Mouse (Mus musculus): ENCODE results near the gene Ldhc. TPM values are rescaled to one million over a fixed set of nuclear protein-coding genes. Genes with fewer than 3 reads are reported as not detected.

Gene Ldhc
- polyA plus RNA-seq, 1 experiment: 0.08 TPM

DNA sequence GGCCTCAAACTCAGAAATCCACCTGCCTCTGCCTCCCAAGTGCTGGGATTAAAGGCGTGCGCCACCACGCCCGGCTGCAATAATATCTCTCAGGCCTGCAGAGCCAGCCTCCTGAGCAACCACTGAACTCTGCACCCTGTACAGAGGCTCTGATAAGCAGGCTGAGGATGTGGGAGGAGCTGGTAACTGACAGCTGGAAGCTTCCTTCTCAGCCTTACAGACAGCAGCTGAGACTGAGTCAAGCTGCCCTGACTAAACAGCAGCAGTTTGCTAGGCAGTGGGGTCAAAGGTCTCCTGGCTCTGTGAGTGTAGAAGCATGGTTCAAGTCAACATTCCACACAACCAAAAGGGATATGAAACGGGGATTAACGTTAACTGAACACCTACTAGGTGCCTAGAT, 27.7 kb upstream of the Ldhc start:
- Histone ChIP-seq H3K27ac (ENCODE audit: insufficient read depth, low read length) (no peak overlapping the region), H3K4me3 (ENCODE audit: insufficient read depth, low read length) (no peak overlapping the region), H3K4me1 (ENCODE audit: control insufficient read depth, insufficient read depth, low read length) (no peaks in the 10 kb centered on the region; the same call in 1 of the 2 replicates)
- TF ChIP-seq CTCF (IDR thresholded peaks at IDR 0.05; ENCODE audit: extremely low read depth, insufficient read depth, low read length) (no peak), POLR2A (IDR thresholded peaks at IDR 0.05; ENCODE audit: extremely low read depth, insufficient read depth, low read length) (no peak)

- no peak for TF ChIP-seq CTCF (IDR thresholded peaks at IDR 0.05; ENCODE audit: extremely low read depth, insufficient read depth, low read length)
- no peak for TF ChIP-seq POLR2A (IDR thresholded peaks at IDR 0.05; ENCODE audit: extremely low read depth, insufficient read depth, low read length)
Observed at GRCm38 (mm10) chr7:46833670-46834255, 27.2 kb upstream of the Ldhc start.

DNA sequence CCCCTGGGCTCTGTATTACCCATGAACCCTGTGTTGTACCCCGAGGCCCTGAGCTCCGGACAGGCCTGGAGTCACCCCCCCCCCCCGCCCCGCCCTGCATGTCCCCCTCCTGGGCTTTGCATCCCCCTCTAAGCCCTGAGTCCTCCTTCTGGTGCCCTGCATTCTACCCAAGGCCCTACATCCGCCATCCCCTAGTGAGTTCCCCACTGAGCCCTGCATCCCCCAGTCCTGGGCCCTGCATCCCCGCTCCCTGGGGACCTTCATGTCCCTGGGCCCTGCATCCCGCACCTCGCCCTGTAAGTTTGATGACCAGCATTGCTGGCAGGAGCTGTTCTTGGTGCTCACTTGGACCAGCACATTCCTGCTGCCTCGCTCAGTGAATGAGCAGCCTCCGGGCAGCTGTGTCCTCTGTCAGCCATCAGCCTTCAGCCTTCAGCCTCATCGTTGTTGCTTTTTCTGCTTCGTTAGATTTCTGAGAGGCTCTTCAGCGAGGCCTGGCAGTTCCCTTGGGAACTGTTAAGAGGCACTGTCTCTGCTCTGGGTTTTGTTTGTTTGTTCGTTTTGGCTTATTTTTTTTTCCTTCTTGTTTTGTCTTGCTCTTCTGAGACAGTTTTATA, 25.9 kb upstream of the Ldhc start:
- peaks cover 4% of the 10 kb centered on the region; the same call in 1 of the 2 replicates for H3K4me1 ChIP-seq (ENCODE audit: control insufficient read depth, insufficient read depth, low read length)
- no peak overlapping the region for H3K27ac ChIP-seq (ENCODE audit: insufficient read depth, low read length)
- no peak overlapping the region for H3K4me3 ChIP-seq (ENCODE audit: insufficient read depth, low read length)
- TF ChIP-seq CTCF (IDR thresholded peaks at IDR 0.05; ENCODE audit: extremely low read depth, insufficient read depth, low read length) (no peak), POLR2A (IDR thresholded peaks at IDR 0.05; ENCODE audit: extremely low read depth, insufficient read depth, low read length) (no peak)

More at GRCm38 (mm10) chr7:46833670-46834255, 27.2 kb upstream of the Ldhc start:
- H3K27ac ChIP-seq (ENCODE audit: insufficient read depth, low read length): no peak overlapping the region
- no peaks in the 10 kb centered on the region; the same call in 1 of the 2 replicates for H3K4me1 ChIP-seq (ENCODE audit: control insufficient read depth, insufficient read depth, low read length)
- H3K4me3 ChIP-seq (ENCODE audit: insufficient read depth, low read length): no peak overlapping the region

GRCm38 (mm10) chr7:46836357-46836756, 24.6 kb upstream of the Ldhc start:
- no peak overlapping the region for H3K27ac ChIP-seq (ENCODE audit: insufficient read depth, low read length)
- H3K4me3 ChIP-seq (ENCODE audit: insufficient read depth, low read length): no peak overlapping the region
- no peak for TF ChIP-seq POLR2A (IDR thresholded peaks at IDR 0.05; ENCODE audit: extremely low read depth, insufficient read depth, low read length)
- TF ChIP-seq CTCF (IDR thresholded peaks at IDR 0.05; ENCODE audit: extremely low read depth, insufficient read depth, low read length): no peak
- H3K4me1 ChIP-seq (ENCODE audit: control insufficient read depth, insufficient read depth, low read length): peaks cover 4% of the 10 kb centered on the region; the same call in 1 of the 2 replicates

DNA sequence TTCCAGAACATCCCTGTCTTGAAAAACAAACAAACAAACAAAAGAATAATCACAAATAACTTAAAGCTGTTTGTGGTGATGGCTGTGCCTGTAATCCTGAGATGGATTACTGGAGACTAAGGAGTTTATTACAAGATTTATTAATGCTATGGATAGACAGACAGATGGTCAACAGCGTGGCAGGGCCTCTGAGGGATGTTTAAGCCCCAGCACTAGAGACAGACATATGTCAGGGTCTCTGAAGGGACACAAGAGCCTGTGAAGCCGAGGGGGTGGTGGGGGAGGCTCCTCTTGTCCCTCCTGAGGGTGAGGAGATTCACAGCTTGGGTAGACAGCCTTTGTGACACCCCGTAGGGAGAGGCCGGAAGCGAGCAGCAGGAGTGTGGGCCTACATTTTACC, 23.9 kb upstream of the Ldhc start:
- H3K27ac ChIP-seq (ENCODE audit: insufficient read depth, low read length): no peak overlapping the region
- peaks cover 4% of the 10 kb centered on the region; the same call in 1 of the 2 replicates for H3K4me1 ChIP-seq (ENCODE audit: control insufficient read depth, insufficient read depth, low read length)
- no peak overlapping the region for H3K4me3 ChIP-seq (ENCODE audit: insufficient read depth, low read length)
- TF ChIP-seq POLR2A (IDR thresholded peaks at IDR 0.05; ENCODE audit: extremely low read depth, insufficient read depth, low read length): no peak
- no peak for TF ChIP-seq CTCF (IDR thresholded peaks at IDR 0.05; ENCODE audit: extremely low read depth, insufficient read depth, low read length)

DNA sequence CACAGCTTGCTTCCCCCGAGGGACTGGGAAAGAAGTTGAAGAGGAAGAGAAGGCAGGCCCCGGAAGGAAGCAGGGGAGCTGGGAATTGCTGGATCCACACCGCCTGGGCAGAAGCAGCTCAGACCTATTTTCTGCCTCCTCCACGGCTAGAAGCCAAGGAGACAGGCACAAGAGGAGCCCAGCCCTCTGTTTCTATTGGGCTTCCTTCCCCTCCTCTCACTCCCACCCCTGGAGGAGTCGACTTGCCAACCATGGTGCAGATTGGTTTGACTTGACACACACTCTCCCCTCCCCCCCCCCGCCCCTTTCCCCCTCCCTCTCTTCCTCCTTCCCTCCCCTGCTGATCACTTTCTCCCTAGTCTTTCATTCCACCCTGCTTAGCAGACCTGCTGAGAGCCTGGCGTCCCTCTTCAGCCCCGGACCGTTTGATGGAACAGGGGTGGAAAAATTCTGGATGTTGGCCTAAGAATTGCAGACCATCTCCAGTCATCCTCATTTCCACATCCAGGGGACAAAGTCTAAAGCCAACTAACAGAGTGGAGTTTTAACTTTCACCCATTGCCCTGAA, 22.8 kb upstream of the Ldhc start:
- peak overlapping the region; percentile 70 for H3K27ac ChIP-seq (ENCODE audit: insufficient read depth, low read length)
- no peak overlapping the region for H3K4me3 ChIP-seq (ENCODE audit: insufficient read depth, low read length)
- H3K4me1 ChIP-seq (ENCODE audit: control insufficient read depth, insufficient read depth, low read length): peaks cover 4% of the 10 kb centered on the region; the same call in 1 of the 2 replicates
- TF ChIP-seq POLR2A (IDR thresholded peaks at IDR 0.05; ENCODE audit: extremely low read depth, insufficient read depth, low read length) (peak; percentile 27; the same call in 1 of the 2 replicates), CTCF (IDR thresholded peaks at IDR 0.05; ENCODE audit: extremely low read depth, insufficient read depth, low read length) (no peak)

GRCm38 (mm10) chr7:46838891-46839302, 22.1 kb upstream of the Ldhc start:
- peak; percentile 74; the same call in 1 of the 2 replicates for TF ChIP-seq POLR2A (IDR thresholded peaks at IDR 0.05; ENCODE audit: extremely low read depth, insufficient read depth, low read length)
- TF ChIP-seq CTCF (IDR thresholded peaks at IDR 0.05; ENCODE audit: extremely low read depth, insufficient read depth, low read length): no peak
- H3K4me3 ChIP-seq (ENCODE audit: insufficient read depth, low read length): no peak overlapping the region
- peaks cover 4% of the 10 kb centered on the region; the same call in 1 of the 2 replicates for H3K4me1 ChIP-seq (ENCODE audit: control insufficient read depth, insufficient read depth, low read length)
- H3K27ac ChIP-seq (ENCODE audit: insufficient read depth, low read length): peak overlapping the region; percentile 73

DNA sequence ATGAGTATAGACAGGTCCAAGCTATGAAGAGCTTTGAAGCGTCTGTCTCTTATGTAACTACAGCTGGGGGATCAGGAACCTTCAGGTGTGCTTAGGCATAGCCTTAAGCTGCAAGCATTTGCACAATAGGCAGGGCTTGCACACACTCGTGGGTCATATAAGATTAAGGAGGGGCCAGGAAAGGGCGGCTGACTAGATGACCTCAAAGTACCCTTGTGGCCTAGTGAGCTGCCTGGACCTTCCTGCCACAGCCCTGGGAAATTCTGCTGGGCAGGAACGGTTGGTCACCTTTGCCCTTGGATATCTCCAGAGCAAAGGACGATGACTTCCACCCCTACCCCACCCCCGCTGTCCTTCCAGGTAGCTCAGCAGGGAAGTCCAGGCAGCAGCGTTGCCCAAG, 21.6 kb upstream of the Ldhc start:
- TF ChIP-seq CTCF (IDR thresholded peaks at IDR 0.05; ENCODE audit: extremely low read depth, insufficient read depth, low read length) (no peak), POLR2A (IDR thresholded peaks at IDR 0.05; ENCODE audit: extremely low read depth, insufficient read depth, low read length) (no peak)
- Histone ChIP-seq H3K4me3 (ENCODE audit: insufficient read depth, low read length) (no peak overlapping the region), H3K4me1 (ENCODE audit: control insufficient read depth, insufficient read depth, low read length) (peaks cover 4% of the 10 kb centered on the region; the same call in 1 of the 2 replicates), H3K27ac (ENCODE audit: insufficient read depth, low read length) (peak overlapping the region; percentile 73)

- H3K4me1 ChIP-seq (ENCODE audit: control insufficient read depth, insufficient read depth, low read length): peaks cover 4% of the 10 kb centered on the region; the same call in 1 of the 2 replicates
- H3K4me3 ChIP-seq (ENCODE audit: insufficient read depth, low read length): no peak overlapping the region
- TF ChIP-seq CTCF (IDR thresholded peaks at IDR 0.05; ENCODE audit: extremely low read depth, insufficient read depth, low read length) (no peak), POLR2A (IDR thresholded peaks at IDR 0.05; ENCODE audit: extremely low read depth, insufficient read depth, low read length) (no peak)
- H3K27ac ChIP-seq (ENCODE audit: insufficient read depth, low read length): no peak overlapping the region
Observed at GRCm38 (mm10) chr7:46839861-46840260, 21.1 kb upstream of the Ldhc start.

Measured in cortical plate, adult 2 months (tissue).